Mouse (Mus musculus) kidney, adult 2 months (tissue): ENCODE data around the gene Camkk2. TPM values are rescaled to one million over a fixed set of nuclear protein-coding genes. Genes with fewer than 3 reads are reported as not detected.

ENCODE experiments used
- DNase-seq: peaks from one replicate; pipeline ENCODE4 v3.0.0; 2021
- H3K27ac ChIP-seq: fragments of 200-500 bp; 2 replicates; pipeline ENCODE4 v1.5.1; 2012; ENCODE audit warnings: low read depth, low read length, control low read depth, inconsistent platforms; ENCODE audit not compliant: insufficient read depth
- H3K27me3 ChIP-seq: fragments of 200-500 bp; replicated peaks from 2 replicates; pipeline ENCODE4 v1.6.1; 2012; ENCODE audit warnings: mild to moderate bottlenecking, moderate library complexity, low read length, inconsistent platforms; ENCODE audit not compliant: control insufficient read depth, insufficient read depth
- H3K36me3 ChIP-seq: fragments of 200-500 bp; 2 replicates; pipeline ENCODE4 v1.6.1; 2012; ENCODE audit warnings: mild to moderate bottlenecking, moderate library complexity, low read length, inconsistent platforms; ENCODE audit not compliant: control insufficient read depth, insufficient read depth
- H3K4me1 ChIP-seq: fragments of 200-500 bp; 2 replicates; pipeline ENCODE4 v1.6.1; 2011; ENCODE audit warnings: low read length; ENCODE audit not compliant: control insufficient read depth, insufficient read depth
- H3K4me3 ChIP-seq: fragments of 200-500 bp; 2 replicates; pipeline ENCODE4 v1.5.1; 2011; ENCODE audit warnings: mild to moderate bottlenecking, low read depth, low read length, control low read depth; ENCODE audit not compliant: insufficient read depth
- CTCF ChIP-seq: fragments of 200-500 bp; conservative IDR thresholded peaks from 2 replicates; pipeline ENCODE4 v1.5.1; 2011; ENCODE audit warnings: low read depth, mild to moderate bottlenecking, control low read depth, low read length, moderate library complexity, mixed read lengths; ENCODE audit not compliant: insufficient read depth, insufficient read length
- POLR2A ChIP-seq: fragments of 200-500 bp; IDR thresholded peaks from one replicate; pipeline ENCODE4 v1.6.1; 2011; ENCODE audit warnings: low read depth, low read length, control low read depth
- WGBS: fragments of 180-500 bp; shearing (Covaris S2); methylation state at CpG from one replicate; pipeline ENCODE4 v1.1.7; 2018; 5-methylcytosine and 5-hydroxymethylcytosine counted together
- polyA plus RNA-seq: library from polyadenylated mRNA; depleted of rRNA; stranded (reverse); fragments of >200 nt; gene quantifications from 2 replicates; pipeline ENCODE4 v1.2.3, GENCODE M21; 2012

Gene Camkk2
- polyA plus RNA-seq, 1 experiment: 17.7 TPM

DNA sequence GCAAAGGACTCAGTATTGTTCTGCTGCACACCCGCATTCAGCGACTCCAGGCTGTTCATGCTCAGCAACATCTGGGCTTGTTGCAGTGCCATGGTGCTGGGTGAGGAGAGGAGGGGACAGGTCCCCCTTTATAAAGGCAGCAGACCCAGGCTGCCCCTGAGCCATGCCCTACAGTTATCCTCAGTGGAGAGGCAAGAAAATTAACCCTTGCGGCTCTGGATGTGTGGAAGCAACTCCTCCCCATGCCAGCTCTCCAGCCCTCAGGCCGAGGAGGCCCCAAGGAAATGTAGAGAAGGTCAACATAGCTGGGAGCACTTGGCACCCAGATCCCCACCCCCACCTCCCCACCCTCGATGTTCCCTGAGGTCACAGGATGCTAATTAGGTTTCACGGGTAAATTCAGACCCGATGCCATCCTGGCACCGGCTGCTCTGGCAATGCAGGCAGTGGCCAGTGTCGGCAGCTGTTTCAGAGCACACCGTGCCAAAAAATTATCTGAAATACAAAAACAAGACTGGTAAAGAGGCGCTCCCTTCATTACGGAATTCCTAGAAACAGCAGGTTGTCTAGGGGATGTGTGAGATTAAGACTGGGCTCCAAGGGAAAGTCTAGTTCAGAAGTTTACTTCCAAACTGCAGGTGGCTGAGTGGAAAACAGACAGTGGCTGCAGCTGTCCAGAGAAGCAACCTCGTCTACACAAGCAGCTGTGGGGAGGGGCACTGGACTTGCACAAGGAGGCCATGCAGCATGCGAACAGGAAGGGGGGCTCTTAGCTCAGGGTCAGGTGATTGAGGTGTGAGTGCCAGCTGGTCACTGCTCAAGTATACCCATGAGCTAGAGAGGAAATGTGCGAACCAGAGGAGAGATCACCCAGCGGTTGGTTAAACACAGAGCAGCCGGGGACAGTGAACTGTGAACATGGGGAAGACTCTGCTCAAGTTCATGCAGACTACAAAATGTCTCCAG, 20.5 kb upstream of the Camkk2 start:
- H3K27me3 ChIP-seq: no peaks in the 10 kb centered on the region
- H3K27ac ChIP-seq: peak overlapping the region; percentile 52; the same call in 1 of the 2 replicates
- TF ChIP-seq CTCF: no peak
- TF ChIP-seq POLR2A: no peak
- H3K4me3 ChIP-seq: no peak overlapping the region
- peak; percentile 76 for DNase-seq
- H3K36me3 ChIP-seq: peaks cover 2% of the 10 kb centered on the region; the same call in 1 of the 2 replicates
- WGBS: 64% methylated on average over 17 of the region's 17 CpGs
- peaks cover 15% of the 10 kb centered on the region; the same call in 1 of the 2 replicates for H3K4me1 ChIP-seq

DNA sequence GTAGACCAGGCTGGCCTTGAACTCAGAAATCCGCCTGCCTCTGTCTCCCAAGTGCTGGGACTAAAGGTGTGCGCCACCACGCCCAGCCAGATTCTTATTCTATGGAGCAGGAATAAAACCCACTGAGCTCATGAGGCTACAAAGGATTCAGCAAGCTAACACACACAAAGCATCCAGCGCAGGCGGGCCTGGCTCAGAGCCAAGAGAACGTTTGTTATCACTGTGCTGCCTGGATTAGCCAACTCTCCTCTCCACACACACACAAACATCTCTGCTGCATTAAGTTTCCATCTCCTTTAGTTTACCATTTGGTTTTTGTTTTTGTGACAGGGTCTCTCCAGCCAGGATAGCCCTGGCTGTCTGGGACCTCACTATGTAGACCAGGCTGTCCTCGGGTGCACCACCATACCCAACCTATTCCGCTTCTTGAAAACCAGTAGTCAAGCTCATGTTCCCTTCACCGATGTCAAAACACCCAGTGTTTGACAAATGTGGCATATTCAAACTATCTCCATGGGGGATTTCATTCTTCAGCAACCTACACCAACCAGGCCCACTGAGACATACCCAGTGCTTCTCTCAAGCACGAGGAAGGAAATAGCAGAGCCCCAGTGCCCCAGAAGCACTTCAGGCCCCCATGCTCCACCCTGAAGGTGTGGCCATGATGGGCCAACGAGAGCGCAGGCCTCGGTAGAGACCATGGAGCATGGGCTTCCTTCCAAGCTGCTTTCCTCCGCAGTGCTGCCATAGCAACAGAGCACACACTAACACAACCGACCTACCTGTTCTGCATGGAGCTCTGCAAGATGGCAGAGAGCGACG, 19.6 kb upstream of the Camkk2 start:
- H3K4me1 ChIP-seq: peaks cover 15% of the 10 kb centered on the region; the same call in 1 of the 2 replicates
- TF ChIP-seq POLR2A: no peak
- no peak for TF ChIP-seq CTCF
- 59% methylated on average over 17 of the region's 17 CpGs for WGBS
- H3K36me3 ChIP-seq: no peaks in the 10 kb centered on the region
- no peaks in the 10 kb centered on the region for H3K27me3 ChIP-seq
- H3K4me3 ChIP-seq: no peak overlapping the region
- DNase-seq: peak; percentile 63
- H3K27ac ChIP-seq: no peak overlapping the region

DNA sequence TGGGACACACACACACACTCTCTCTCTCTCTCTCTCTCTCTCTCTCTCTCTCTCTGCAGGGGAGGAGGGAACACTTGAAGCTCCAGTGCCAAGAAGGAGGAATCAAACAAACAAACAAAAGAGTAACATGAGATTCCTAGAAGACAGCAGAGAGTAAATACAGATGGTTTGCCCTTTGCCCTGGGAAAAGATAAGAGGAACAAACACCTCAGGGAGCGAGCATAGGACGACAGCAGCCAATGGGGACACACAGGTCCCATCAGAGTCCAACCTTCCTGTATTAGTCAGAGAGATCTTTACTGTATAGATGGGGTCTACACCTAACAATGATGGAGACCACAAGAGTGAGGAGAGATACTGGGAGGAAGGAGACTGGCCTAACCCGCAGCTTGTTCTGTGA, 18.7 kb upstream of the Camkk2 start:
- no peak overlapping the region for H3K4me3 ChIP-seq
- no peaks in the 10 kb centered on the region for H3K27me3 ChIP-seq
- TF ChIP-seq POLR2A: no peak
- TF ChIP-seq CTCF: no peak
- H3K4me1 ChIP-seq: peaks cover 15% of the 10 kb centered on the region; the same call in 1 of the 2 replicates
- DNase-seq: no peak
- no peak overlapping the region for H3K27ac ChIP-seq
- no peaks in the 10 kb centered on the region for H3K36me3 ChIP-seq
- WGBS: 82% methylated on average over 3 of the region's 3 CpGs

DNA sequence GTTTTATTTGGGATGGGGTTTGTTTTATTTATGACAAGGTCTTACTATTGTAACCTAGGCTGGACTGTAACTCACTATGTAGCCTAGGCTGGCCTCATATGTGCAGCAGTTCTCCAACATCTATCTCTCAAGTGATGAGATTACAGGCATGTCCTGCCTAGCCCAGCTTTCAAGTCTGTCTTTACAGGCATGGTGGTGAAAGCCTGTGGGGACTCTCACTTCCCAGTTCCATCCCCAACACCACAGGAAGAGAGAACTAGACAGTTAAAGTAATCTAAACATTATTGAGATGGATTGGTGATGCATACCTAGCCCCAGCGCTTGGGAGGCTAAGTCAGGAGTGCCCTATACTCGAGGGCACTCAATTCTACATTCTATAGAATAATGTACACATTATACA, 9.5 kb upstream of the Camkk2 start:
- H3K4me3 ChIP-seq: no peak overlapping the region
- TF ChIP-seq CTCF: no peak
- TF ChIP-seq POLR2A: no peak
- H3K4me1 ChIP-seq: no peaks in the 10 kb centered on the region
- peaks cover 6% of the 10 kb centered on the region for H3K36me3 ChIP-seq
- H3K27ac ChIP-seq: no peak overlapping the region
- WGBS: 89% methylated on average over 2 of the region's 2 CpGs
- H3K27me3 ChIP-seq: no peaks in the 10 kb centered on the region
- DNase-seq: no peak

DNA sequence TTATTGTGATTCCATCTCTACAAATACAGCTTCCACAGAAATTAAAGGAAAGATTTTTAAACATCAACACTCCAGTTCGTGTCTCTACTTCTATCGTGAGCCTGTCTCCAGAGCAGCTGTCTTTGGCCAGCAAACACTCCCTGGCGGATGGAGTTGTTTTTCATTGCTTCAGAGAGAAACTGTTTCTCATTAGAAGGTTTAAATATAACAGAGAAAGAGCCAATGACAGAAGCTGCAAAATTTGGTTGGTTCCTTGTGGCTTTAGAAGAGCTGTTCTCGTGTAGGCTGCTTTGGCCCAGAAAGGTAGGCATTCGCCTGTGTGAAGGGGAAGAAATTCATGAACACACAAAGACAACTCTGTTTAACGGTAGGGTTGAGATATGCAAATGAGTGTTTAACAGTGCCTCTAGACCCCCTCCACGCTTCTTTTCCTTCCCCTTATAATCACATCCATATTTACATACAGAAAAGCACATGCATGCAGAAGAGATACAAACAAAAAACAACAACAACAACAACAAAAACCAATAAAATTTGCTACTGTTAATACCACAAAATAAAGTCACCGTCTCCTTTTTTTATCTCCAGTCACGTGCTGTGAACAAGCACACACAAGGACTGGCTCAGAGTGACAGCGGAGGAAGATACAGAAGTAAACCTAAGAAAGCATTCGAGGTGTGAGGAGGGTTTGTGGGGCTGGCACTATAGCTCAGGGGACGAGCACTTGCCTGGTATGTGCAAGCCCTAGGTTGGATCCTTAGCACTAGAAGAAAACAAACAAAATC, 7.0 kb upstream of the Camkk2 start:
- no peak overlapping the region for H3K27ac ChIP-seq
- H3K36me3 ChIP-seq: peaks cover 2% of the 10 kb centered on the region; the same call in 1 of the 2 replicates
- H3K4me3 ChIP-seq: no peak overlapping the region
- H3K27me3 ChIP-seq: no peaks in the 10 kb centered on the region
- H3K4me1 ChIP-seq: no peaks in the 10 kb centered on the region
- WGBS: 83% methylated on average over 12 of the region's 12 CpGs
- no peak for DNase-seq
- TF ChIP-seq POLR2A (no peak), CTCF (no peak)

DNA sequence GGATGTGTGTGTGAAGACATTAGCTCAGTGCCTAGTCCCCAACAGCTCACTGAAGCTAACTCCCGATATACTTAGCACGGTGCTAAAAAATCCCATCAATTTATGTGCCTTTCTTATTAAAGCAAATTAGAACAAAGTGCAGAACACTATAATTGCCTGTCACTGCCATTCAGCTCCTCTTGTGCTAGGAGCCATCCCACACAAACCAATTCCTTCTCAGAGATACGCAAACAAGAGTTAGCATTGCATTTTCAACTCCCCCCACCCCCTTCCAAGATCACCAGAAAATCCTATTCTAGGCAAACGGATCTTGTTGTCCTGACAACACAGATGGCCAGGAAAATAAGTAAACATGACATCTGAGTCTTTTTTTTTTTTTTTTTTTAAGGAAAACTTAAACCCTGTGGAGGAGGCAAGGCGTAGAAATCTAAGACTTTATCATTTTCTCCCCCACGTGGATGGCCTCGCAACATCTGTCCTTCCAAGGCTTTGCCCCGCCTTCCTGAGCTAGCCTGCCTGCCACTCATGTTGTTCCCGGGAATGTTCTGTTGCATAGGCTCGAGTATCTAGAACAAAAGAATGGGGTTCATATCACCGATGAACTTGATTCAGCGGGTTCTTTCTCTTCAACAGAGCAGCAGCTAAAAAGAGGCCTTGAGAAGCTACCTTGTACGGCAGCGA, 4.7 kb upstream of the Camkk2 start:
- 56% methylated on average over 14 of the region's 14 CpGs for WGBS
- no peak overlapping the region for H3K4me3 ChIP-seq
- no peak for DNase-seq
- peaks cover 2% of the 10 kb centered on the region; the same call in 1 of the 2 replicates for H3K36me3 ChIP-seq
- TF ChIP-seq CTCF (no peak), POLR2A (no peak)
- H3K27ac ChIP-seq: no peak overlapping the region
- H3K4me1 ChIP-seq: no peaks in the 10 kb centered on the region
- H3K27me3 ChIP-seq: no peaks in the 10 kb centered on the region
